Mouse (Mus musculus) Patski (cell line): ENCODE measurements at regions not wholly inside any gene's neighbourhood (a gene's known extent, or its start where the extent isn't known, plus 50 kb on each side); places are given as distances from the start of the nearest gene placed in this dataset.

Experiments
- ATAC-seq: fragments of 100-300 bp; one replicate; pipeline ENCODE4 v1.8.0; 2021
- CTCF ChIA-PET: fragments of 350-600 bp; sonication (Branson Sonifier 250); formaldehyde crosslinking; loops from one replicate; lab custom pipeline; 2022; ENCODE audit warnings: inconsistent platforms; lab: Charles Lee
- POLR2A ChIA-PET: fragments of 350-600 bp; sonication (Branson Sonifier 250); formaldehyde crosslinking; loops from one replicate; lab custom pipeline; 2022; ENCODE audit warnings: antibody characterized with exemption, inconsistent platforms; lab: Charles Lee
- DNase-seq: peaks from one replicate; pipeline ENCODE4 v3.0.0-alpha.2; 2011; ENCODE audit warnings: low read depth, low spot score
- H3K27me3 ChIP-seq: fragments of 371-371 bp; one replicate; pipeline ENCODE4 v1.5.1; 2021
- CTCF ChIP-seq: fragments of 100-300 bp; IDR thresholded peaks from one replicate; pipeline ENCODE4 v1.5.1; 2021
- in situ Hi-C: fragments of 300-500 bp; cut with MboI; formaldehyde crosslinking; loops from 3 replicates; pipeline ENCODE4 v1.11.1; 2018; ENCODE audit warnings: low pct_unique_long_range_greater_than_20kb, mixed read lengths

DNA sequence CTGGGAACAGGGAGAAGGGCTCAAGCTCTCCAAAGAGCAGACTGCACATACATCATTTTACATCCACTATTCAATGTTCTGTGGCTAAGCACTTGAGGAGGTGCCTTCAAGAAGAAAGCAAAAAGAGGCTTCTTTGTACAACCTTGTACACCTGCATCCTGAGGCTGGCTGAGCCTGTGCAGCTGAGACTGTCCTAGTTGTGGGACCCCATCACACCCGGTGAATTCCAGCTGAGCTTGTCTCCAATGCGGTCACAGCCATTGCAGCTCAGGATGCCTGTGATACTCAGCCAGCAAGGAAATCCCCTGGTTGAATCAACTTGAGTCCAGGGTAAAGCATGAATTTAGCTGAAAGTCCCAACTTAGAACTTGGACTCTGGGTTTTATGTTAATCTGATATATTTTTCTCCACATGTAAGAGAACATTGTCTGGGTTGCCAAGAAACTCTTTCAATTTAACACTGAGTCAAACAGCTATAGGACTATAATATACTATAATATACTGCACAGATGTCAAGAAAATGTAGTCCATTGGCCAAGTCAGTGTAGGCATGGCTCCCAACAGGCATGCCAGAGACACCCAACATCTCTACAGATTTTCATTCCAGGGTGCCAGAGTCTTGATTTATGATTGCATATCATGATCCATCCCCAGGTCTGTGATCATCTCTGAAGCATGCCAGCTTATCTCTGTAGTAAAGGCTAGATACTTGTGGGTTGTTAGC, 599.2 kb downstream of the Pard3 start:
- DNase-seq (no peak), ATAC-seq (no peak)
- ChIA-PET POLR2A (no interaction called here), CTCF (no interaction called here)
- H3K27me3 ChIP-seq = no peaks in the 10 kb centered on the region
- no peak for TF ChIP-seq CTCF
- in situ Hi-C loops = no loop called here

DNA sequence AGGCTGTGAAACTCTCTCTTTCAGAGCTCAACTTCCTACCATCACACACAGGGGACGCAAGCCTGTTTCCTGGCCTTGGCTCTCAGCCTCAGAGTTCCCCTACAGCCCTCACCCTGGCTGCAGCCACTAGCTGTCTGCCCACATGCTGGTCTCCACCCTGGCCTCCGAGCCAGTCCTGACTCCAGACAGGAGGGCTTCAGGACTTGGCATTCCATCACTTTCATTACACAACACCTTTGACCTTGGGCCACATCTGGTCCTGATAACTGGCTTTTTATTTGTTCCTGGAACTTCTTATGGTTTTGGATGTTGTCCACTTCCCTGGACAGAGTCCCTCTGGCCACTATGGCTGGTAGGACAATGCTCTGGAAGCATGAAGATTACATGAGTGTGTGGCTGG, 602.9 kb downstream of the Pard3 start:
- DNase-seq (no peak), ATAC-seq (no peak)
- ChIA-PET CTCF (no interaction called here), POLR2A (no interaction called here)
- in situ Hi-C loops = no loop called here
- no peak for TF ChIP-seq CTCF
- H3K27me3 ChIP-seq = no peaks in the 10 kb centered on the region

DNA sequence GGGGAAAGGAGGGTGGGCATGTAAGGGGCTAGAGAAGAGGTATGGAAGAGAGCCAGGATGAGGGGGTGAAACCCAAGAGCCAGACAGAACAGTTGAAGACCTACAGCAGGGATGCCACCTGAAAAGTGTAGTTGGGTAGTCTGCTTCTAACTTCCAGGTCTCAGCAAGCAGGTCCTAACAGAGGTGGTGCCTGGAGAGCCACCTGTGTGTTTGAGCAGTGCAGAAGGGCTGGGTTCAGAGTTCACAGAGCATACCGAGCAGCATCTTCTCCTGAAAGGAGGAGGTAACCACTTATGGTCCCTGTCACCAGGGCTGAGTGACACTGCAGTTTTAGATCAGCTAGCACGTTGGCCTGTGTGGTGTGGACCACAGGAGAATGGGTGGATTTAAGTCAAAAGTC, 605.3 kb downstream of the Pard3 start:
- in situ Hi-C loops = no loop called here
- no peak for TF ChIP-seq CTCF
- DNase-seq (no peak), ATAC-seq (no peak)
- POLR2A ChIA-PET = interaction anchor here (0.7 kb wide), 1 partner anchor 158 kb away, joined by 3 read pairs; no protein-coding TSS in a partner anchor
- H3K27me3 ChIP-seq = no peaks in the 10 kb centered on the region
- CTCF ChIA-PET = no interaction called here

DNA sequence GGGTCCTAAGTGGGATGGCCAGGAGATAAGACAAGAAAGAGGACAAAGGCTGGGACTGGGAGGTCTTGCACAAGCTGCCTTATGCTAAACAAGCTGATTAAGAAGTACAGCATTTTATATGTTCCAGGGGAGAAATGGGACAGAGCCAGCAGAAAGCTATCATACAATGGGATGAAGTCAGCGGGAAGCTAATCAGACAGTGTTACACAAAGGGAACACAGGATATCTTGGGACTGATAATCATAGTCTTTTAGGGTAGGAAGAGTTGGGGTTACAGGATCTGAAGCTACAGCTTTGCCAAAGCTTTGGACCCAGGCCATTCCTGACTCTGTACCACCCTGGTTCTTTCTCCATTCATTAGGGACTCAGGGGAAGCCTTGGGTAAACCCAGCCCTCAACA, 610.4 kb downstream of the Pard3 start:
- ATAC-seq (no peak), DNase-seq (no peak)
- H3K27me3 ChIP-seq = no peaks in the 10 kb centered on the region
- TF ChIP-seq CTCF = no peak
- in situ Hi-C loops = no loop called here
- CTCF ChIA-PET = interaction anchor here (0.9 to 1.0 kb wide), 2 partner anchors 15 to 17 kb away, joined by 3 read pairs; no protein-coding TSS in a partner anchor
- POLR2A ChIA-PET = no interaction called here

DNA sequence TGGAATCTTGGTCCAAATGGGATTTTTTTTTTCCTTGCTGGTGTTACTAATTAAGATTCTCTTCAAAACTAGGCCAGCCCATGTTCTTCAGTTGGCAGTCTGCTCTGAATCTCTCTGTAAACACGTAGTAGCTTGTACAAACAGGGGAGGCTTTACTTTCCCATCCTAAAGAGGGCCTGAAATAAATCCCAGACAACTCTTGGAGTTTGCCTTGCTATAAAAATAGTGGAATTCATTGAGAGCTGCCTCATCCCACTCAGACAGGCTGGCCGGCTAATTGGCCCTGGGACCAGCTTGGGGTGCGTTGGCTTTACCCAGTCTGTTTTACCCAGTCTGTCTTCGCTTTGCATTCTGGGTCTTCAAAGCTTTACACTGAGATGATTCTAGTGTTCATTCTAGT, 611.7 kb downstream of the Pard3 start:
- ATAC-seq (no peak), DNase-seq (no peak)
- H3K27me3 ChIP-seq = no peaks in the 10 kb centered on the region
- in situ Hi-C loops = no loop called here
- no peak for TF ChIP-seq CTCF
- CTCF ChIA-PET = interaction anchor here (1.3 kb wide), 1 partner anchor 25 kb away, joined by 4 read pairs; no protein-coding TSS in a partner anchor
- POLR2A ChIA-PET = interaction anchor here (0.7 kb wide), 1 partner anchor 19 kb away, joined by 3 read pairs; no protein-coding TSS in a partner anchor

DNA sequence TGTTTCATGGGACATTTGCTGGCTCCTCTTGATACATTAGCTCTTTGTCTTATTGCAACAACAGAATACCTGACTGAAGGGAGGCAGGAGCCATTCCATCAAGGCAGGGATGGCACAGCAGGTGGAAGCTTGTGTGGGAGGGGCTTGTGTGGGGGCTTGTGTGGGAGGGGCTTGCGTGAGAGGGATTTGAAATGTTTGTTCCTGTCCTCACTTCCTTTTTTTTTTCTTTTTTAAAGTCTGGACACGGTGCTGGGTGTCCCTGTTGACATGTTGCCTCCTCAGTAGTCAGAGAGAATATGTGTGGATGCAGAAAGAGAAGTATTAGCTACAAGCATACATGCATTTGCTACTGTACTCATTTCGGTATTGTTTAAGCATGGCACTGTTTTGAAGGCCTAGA, 616.5 kb downstream of the Pard3 start:
- no peak for TF ChIP-seq CTCF
- no peak for DNase-seq
- ChIA-PET CTCF (interaction anchor here (1.2 kb wide), 1 partner anchor 40 kb away, joined by 3 read pairs; no protein-coding TSS in a partner anchor), POLR2A (interaction anchor here (0.9 kb wide), 1 partner anchor 19 kb away, joined by 3 read pairs; no protein-coding TSS in a partner anchor)
- H3K27me3 ChIP-seq = no peaks in the 10 kb centered on the region
- no peak for ATAC-seq
- in situ Hi-C loops = no loop called here

DNA sequence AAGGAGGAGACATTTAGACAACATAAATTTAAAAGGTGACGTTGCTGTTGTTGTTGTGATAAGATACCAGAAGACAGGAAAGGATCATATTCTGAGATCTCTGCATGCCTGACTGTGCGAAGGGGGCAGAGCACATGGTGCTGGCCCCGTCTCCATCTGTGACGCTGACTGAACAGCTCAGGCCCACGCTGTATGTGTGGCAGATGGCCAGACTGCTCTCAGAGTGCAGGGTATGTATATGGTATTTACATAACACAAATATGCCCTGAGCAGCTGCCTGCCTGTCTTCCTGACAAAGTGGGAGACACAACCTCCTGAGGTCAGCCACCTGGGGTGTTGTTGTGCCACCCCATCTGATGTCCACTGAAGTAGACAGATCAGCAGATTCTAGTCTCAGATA, 620.5 kb downstream of the Pard3 start:
- in situ Hi-C loops = no loop called here
- ChIA-PET POLR2A (no interaction called here), CTCF (interaction anchor here (1.3 kb wide), 1 partner anchor 26 kb away, joined by 4 read pairs; no protein-coding TSS in a partner anchor)
- ATAC-seq (no peak), DNase-seq (no peak)
- TF ChIP-seq CTCF = no peak
- no peaks in the 10 kb centered on the region for H3K27me3 ChIP-seq

DNA sequence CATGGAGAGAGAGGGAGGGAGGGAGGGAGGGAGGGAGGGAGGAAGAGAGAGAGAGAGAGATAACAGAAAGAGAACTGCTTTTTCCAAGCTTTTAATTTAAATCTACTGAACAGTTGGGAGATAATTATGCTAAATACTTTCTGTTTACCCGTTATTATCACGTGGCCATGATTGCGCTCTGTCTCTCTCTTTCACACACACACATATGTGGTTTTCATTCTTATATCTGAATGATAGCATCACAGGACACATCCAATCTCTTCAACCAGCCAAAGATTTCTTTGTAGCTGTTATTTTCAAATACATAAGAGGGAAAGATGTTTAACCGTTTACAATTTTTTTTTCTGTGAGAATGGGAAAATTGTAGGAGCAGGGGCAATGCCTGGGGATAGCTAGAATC, 627.1 kb downstream of the Pard3 start:
- ChIA-PET CTCF (interaction anchor here (1.0 kb wide), 1 partner anchor 52 kb away, joined by 3 read pairs; no protein-coding TSS in a partner anchor), POLR2A (no interaction called here)
- in situ Hi-C loops = no loop called here
- TF ChIP-seq CTCF = no peak
- no peak for ATAC-seq
- DNase-seq = no peak
- H3K27me3 ChIP-seq = no peaks in the 10 kb centered on the region

DNA sequence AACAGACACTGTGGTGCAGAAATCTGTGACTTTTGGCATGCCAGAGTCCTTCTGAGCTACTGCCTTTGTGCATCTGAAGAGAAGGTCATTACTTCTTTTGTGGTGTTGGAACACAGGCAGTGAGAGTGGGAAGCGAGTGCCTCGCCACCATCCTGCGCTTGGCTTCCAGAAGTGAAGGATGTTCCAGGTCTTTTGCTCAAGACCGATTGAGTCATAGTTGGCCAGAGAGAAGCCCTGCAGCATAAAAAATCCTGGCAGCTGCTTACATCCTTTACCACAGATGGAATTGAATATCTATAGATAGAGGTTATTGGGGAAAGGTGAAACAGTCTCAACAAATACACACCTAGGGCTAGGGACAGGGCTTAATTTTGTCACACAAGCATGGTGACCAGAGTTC, 634.7 kb downstream of the Pard3 start:
- CTCF ChIA-PET = interaction anchor here (0.7 to 2.0 kb wide), 2 partner anchors 58 to 66 kb away, joined by 3 to 4 read pairs; no protein-coding TSS in a partner anchor
- ATAC-seq = no peak

DNA sequence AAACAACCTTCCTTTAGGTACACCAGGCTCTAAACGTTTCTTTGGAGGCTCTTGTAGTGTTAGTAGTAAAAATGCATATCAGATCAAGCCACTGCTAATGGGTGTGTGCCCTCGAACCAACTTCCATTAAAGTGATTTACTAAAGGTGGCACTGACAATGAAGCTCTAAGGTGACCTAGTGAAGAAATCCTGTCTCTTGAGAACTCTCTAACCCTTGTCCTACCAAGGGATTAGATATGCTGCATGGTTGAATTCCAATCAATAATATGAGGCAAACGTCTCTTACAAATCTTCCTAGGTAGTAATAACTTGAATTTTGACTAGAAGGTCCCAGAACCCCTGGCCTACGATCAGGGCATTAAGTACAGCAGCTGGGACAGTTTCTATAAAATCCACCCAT, 640.7 kb downstream of the Pard3 start:
- no peak for DNase-seq
- ChIA-PET POLR2A (no interaction called here), CTCF (interaction anchor here (0.9 kb wide), 1 partner anchor 174 kb away, joined by 3 read pairs; no protein-coding TSS in a partner anchor)
- no peaks in the 10 kb centered on the region for H3K27me3 ChIP-seq
- ATAC-seq = no peak
- TF ChIP-seq CTCF = no peak
- in situ Hi-C loops = no loop called here

More for the DNA sequence above, 634.7 kb downstream of the Pard3 start:
- POLR2A ChIA-PET = interaction anchor here (0.6 to 1.2 kb wide), 2 partner anchors 19 to 288 kb away, joined by 3 to 5 read pairs; no protein-coding TSS in a partner anchor
- TF ChIP-seq CTCF = no peak
- no peak for DNase-seq
- in situ Hi-C loops = no loop called here
- H3K27me3 ChIP-seq = no peaks in the 10 kb centered on the region
